Mouse (Mus musculus) testis, adult 2 months (tissue): ENCODE results near the gene Siah3. TPM values are rescaled to one million over a fixed set of nuclear protein-coding genes. Genes with fewer than 3 reads are reported as not detected.

Experiments used
- H3K27ac ChIP-seq: fragments of 200-500 bp; 2 replicates; pipeline ENCODE4 v1.5.1; 2012; ENCODE audit warnings: low read depth, low read length; ENCODE audit not compliant: control insufficient read depth, insufficient read depth
- H3K27me3 ChIP-seq: fragments of 200-500 bp; 2 replicates; pipeline ENCODE4 v1.6.1; 2012; ENCODE audit warnings: mild to moderate bottlenecking, low read length, moderate library complexity; ENCODE audit not compliant: control insufficient read depth, insufficient read depth
- H3K36me3 ChIP-seq: fragments of 200-500 bp; 2 replicates; pipeline ENCODE4 v1.6.1; 2012; ENCODE audit warnings: mild to moderate bottlenecking, low read length; ENCODE audit not compliant: control insufficient read depth, insufficient read depth
- H3K4me1 ChIP-seq: fragments of 200-500 bp; 2 replicates; pipeline ENCODE4 v1.6.1; 2012; ENCODE audit warnings: low read length; ENCODE audit not compliant: control insufficient read depth, insufficient read depth
- H3K4me3 ChIP-seq: fragments of 200-500 bp; 2 replicates; pipeline ENCODE4 v1.5.1; 2012; ENCODE audit warnings: low read depth, mild to moderate bottlenecking, low read length, moderate library complexity, mixed read lengths; ENCODE audit not compliant: control insufficient read depth
- CTCF ChIP-seq: fragments of 200-500 bp; IDR thresholded peaks from 2 replicates; pipeline ENCODE4 v1.5.1; 2012; ENCODE audit warnings: low read depth, mild to moderate bottlenecking, inconsistent platforms, low read length, moderate library complexity; ENCODE audit not compliant: control insufficient read depth, insufficient read depth, insufficient replicate concordance
- POLR2A ChIP-seq: fragments of 200-500 bp; IDR thresholded peaks from 2 replicates; pipeline ENCODE4 v1.6.1; 2012; ENCODE audit warnings: low read depth, mild to moderate bottlenecking, inconsistent platforms, low read length, moderate library complexity; ENCODE audit not compliant: control insufficient read depth
- polyA plus RNA-seq: library from polyadenylated mRNA; depleted of rRNA; stranded (reverse); fragments of >200 nt; gene quantifications from 2 replicates; pipeline ENCODE4 v1.2.3, GENCODE M21; 2012

Siah3 gene
- polyA plus RNA-seq, 1 experiment: not detected

DNA sequence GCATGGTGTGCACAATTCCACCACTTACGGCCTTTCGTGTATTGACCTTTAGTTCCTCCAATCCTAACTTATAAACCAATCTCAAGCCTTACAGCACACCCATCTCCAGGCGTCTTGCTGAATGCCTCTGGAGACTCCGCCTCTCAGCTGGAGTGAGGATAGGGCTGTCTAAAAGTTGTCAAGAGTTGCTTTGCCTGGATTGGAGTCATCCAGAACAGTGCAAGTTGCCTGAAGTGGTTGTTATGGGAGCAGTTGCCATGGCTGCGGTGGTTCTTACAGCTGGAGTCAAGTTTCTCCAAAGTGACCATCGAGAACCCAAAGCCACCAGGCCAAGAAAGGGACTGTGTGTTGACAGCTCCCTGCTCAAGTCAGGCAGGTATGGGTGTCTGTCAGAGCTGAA, 54.3 kb downstream of the Siah3 start:
- Histone ChIP-seq H3K4me1 (no peaks in the 10 kb centered on the region), H3K27me3 (no peaks in the 10 kb centered on the region), H3K27ac (no peak overlapping the region), H3K36me3 (no peaks in the 10 kb centered on the region), H3K4me3 (no peak overlapping the region)
- no peak for TF ChIP-seq CTCF
- TF ChIP-seq POLR2A: no peak

GRCm38 (mm10) chr14:75512946-75513345, 57.2 kb downstream of the Siah3 start:
- H3K4me3 ChIP-seq: no peak overlapping the region
- no peaks in the 10 kb centered on the region for H3K36me3 ChIP-seq
- H3K27ac ChIP-seq: no peak overlapping the region
- H3K27me3 ChIP-seq: no peaks in the 10 kb centered on the region
- TF ChIP-seq CTCF (no peak), POLR2A (no peak)
- H3K4me1 ChIP-seq: no peaks in the 10 kb centered on the region

DNA sequence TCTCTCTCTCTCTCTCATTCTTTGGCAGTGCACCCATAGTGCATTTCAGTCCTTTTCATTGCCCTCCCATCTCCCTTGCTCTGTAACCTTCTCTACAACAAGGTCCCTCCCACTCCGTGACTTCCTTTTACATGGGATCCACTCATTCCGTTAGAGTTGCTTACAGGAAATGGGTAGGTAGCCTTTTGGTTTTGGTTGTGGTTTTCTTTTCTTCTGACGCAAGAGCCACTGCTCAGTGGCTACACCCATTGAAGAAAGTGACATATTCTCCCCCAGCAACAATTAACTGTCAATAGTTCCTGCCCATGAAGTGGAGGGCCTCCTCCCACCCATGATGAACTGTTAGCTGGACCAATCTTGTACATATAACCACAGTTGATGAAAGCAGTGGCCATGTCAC, 60.4 kb downstream of the Siah3 start:
- Histone ChIP-seq H3K4me3 (no peak overlapping the region), H3K36me3 (no peaks in the 10 kb centered on the region), H3K27ac (no peak overlapping the region), H3K27me3 (no peaks in the 10 kb centered on the region), H3K4me1 (no peaks in the 10 kb centered on the region)
- TF ChIP-seq CTCF (no peak), POLR2A (no peak)

- no peaks in the 10 kb centered on the region for H3K4me1 ChIP-seq
- TF ChIP-seq CTCF (no peak), POLR2A (no peak)
- H3K36me3 ChIP-seq: no peaks in the 10 kb centered on the region
- no peak overlapping the region for H3K4me3 ChIP-seq
- H3K27ac ChIP-seq: no peak overlapping the region
- no peaks in the 10 kb centered on the region for H3K27me3 ChIP-seq
Measured at GRCm38 (mm10) chr14:75516917-75517595, 61.3 kb downstream of the Siah3 start.

DNA sequence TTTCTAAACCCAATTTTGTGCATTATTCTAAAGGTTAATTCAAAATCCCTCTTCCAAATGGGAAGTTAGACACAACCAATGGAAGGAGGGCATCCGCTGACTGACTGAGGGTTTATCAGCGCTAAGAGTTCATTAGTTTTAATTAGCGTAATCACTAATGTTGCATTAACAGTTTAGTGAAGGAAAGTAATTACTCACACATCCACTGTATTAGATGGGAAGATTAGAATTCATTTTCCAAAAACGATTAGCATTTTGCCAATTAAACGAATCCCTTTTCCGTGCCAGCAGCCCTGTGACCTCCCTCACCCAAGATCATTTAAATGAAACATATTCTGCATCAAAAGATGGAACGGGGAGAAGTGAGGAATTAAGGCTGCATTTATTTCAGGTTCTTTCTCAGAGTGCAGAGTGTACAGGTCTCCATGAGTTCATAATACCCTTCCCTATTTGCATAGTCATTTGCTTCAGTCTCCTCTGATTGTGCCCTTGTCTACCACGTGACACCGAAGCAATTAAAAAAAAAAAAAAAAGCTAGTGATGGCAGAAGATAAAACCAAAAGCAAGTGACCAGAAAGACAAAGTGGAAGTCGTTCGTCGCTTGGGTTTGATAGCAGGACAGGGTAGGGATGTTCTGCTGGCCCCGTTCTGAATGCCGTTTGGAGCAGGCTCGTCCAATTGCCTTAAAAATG, 62.6 kb downstream of the Siah3 start:
- H3K4me3 ChIP-seq: no peak overlapping the region
- H3K27me3 ChIP-seq: no peaks in the 10 kb centered on the region
- H3K36me3 ChIP-seq: no peaks in the 10 kb centered on the region
- no peaks in the 10 kb centered on the region for H3K4me1 ChIP-seq
- H3K27ac ChIP-seq: no peak overlapping the region
- no peak for TF ChIP-seq POLR2A
- no peak for TF ChIP-seq CTCF

GRCm38 (mm10) chr14:75518899-75519298, 63.1 kb downstream of the Siah3 start:
- Histone ChIP-seq H3K27ac (no peak overlapping the region), H3K4me1 (no peaks in the 10 kb centered on the region)
- TF ChIP-seq CTCF (no peak), POLR2A (no peak)

DNA sequence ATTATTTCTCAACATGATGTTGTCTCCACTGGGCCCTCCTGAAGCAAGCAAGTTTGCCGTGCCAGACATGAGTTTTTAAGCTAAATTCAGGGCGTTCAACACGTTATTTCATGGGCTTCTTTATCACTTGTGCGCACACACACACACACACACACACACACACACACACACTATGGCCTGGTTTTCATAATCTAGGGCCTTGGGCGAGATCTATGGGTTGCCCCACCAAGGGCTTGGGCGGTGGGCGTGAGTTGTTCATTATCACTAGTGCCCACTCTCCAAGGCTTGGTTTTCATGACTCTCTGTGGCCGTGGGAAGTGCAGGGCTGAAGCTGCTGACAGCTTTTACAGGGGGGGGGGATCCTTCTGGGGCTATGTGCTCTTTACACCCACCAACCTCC, 63.9 kb downstream of the Siah3 start:
- Histone ChIP-seq H3K36me3 (no peaks in the 10 kb centered on the region), H3K27ac (no peak overlapping the region), H3K27me3 (no peaks in the 10 kb centered on the region), H3K4me1 (no peaks in the 10 kb centered on the region), H3K4me3 (no peak overlapping the region)
- no peak for TF ChIP-seq POLR2A
- TF ChIP-seq CTCF: no peak

More at GRCm38 (mm10) chr14:75518899-75519298, 63.1 kb downstream of the Siah3 start:
- Histone ChIP-seq H3K27me3 (no peaks in the 10 kb centered on the region), H3K36me3 (no peaks in the 10 kb centered on the region), H3K4me3 (no peak overlapping the region)
